Mouse (Mus musculus) kidney, adult 9 months (tissue): ENCODE data around the gene Sh3pxd2b.

Experiments
- DNase-seq: peaks from one replicate; pipeline ENCODE4 v3.0.0; 2022

The Sh3pxd2b gene

DNA sequence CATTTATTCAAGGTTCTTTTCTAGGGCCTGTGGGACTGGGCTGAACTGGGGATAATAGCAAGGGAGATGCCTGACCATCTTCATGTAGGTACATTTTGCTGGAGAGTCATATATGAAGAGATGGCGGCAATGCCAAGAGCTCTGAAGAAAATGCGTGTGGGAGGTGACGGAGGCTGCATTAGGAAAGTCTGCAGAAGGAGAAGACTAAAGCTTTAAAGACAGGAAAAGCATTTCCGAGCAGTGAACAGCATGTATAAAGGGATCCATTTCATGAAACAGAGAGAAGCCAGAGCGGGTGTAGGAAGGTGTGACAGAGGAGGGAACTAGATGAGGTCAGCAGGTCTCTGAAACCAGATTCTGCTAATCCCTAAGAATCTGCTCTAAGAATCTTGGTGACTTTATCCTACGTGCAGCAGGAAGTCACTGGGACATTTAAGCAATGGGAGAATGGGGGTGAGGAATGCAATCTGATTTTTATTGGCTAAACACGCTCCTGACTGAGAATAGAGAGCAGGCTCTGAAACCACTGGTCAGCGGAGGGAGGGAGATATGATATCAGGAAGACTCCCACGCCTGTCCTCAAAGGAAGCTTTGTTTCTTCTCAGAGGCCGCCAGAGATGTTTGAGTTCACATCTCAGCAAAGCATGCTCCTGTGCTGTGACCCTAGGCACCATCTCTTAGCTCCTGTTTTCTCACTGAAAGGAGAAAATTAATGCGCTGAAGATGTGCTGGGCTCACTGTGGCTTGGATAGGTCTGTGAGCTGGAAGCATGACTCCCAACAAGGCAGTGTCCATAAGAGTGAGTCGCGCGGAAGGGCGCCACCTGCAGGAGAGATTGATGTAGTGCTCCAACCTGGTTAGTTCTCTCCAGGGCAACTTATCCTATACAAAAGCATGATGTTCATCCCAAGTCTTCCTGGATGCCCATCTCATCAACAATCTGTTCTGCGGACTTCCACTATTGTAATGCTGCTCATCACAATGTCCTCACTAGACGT, 6.8 kb upstream of the Sh3pxd2b start:
- DNase-seq, result peak; percentile 37

DNA sequence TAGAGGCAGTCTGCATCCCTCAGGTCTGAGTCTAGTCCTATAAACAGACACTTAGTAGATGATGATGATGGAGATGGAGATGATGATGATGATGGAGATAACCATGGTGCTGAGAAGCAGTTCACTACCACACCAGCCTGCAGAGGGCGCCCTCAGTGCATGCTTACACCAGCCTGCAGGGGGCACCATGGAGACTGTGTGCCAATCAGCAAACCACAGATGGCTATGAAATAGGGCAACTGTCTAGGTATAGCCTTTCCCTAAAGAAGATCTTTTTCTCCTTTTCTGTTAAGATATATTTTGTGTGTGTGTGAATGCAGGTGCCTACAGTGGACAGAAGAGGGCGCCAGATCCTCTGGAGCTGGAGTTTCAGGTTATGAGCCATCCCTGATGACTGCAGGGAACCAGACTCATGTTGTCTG, 4.8 kb upstream of the Sh3pxd2b start:
- DNase-seq, result peak; percentile 37

GRCm38 (mm10) chr11:32343350-32343749, 4.3 kb upstream of the Sh3pxd2b start:
- DNase-seq, result no peak

- no peak for DNase-seq
Observed at GRCm38 (mm10) chr11:32345504-32346297, 1.9 kb upstream of the Sh3pxd2b start.

- no peak for DNase-seq
Observed at GRCm38 (mm10) chr11:32347264-32347606, 385 bp upstream of the Sh3pxd2b start.

DNA sequence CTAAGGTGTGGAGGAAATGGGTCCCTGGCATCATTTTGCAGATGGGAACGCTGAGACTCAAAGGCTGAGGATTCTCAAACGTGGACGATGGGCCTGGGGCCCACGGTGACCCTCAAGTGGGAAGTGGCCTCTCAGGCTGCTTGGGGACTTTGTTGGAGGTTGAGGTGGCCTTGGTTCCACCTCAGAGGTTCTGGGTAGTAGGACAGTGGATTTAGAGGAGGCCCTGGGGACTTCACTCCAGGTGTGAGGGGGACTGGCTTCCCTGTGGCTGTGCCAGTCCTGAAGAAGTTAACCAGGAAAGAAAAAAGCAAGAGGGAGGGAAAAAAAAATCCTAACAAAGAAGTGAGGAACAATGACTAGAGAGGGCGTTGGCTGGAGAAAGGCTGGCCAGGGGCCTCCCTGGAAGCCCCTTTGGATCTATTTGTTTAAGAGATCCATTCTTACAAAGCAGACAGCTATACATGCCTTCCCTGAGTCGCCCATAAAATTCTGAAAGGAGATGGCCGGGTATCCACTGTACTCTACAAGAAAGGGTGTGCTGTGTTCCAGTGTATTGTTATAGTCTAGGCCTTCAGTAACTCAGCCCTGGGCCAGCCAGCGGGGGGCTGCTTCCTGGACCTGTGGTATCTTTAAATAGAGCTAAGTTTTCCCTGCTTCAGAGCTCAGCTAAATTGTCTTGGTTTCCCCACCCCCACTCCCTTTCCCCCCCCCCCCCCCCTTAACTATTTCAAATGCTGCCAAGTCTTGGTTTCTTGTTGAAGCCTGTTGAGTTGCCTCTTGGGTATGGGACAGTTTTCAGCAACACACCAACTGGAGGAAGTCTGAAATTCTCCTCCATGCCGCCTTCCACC, 1.0 kb downstream of the Sh3pxd2b start:
- no peak for DNase-seq

GRCm38 (mm10) chr11:32349284-32349953, 1.8 kb downstream of the Sh3pxd2b start:
- no peak for DNase-seq

DNA sequence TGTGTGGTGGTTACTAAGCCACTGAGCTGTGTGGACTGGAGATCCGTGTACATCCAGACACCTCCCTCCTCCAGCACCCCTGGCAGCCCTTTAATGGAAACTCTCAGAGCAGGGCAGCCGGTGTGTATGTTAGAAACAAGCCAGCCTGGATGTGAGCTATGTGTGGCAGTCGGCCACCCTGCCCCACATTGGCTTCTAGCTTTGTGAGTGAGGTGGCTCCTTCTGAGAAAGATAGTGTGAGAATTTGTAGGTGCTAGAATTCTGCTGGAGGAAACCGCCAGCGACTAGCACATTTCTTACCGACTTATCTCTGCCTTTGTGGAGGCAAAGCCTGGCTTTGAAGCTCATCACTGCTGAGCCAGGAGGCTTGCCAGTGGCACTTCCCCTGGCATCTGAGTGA, 5.3 kb downstream of the Sh3pxd2b start:
- no peak for DNase-seq

GRCm38 (mm10) chr11:32355377-32355776, 7.8 kb downstream of the Sh3pxd2b start:
- no peak for DNase-seq

DNA sequence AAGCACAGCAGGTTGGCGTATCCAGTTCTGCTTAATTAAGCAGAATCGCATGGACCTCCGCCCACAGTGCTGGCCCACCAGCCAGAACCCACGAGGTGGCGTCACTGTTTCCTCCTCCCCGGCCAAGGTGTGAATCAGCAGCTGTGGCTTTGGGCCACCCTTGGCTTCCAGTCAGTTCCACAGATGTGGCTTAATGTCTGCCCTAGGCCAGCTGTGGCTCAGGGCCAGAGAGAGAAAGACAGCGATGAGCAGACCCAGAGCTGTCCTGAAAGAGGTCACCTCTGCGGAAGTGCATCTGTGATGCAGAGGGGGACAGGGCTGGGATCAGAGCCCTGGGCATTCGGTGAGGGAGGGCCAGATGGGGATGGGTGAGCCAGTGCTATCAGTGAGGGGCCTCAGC, 10.1 kb downstream of the Sh3pxd2b start:
- no peak for DNase-seq

GRCm38 (mm10) chr11:32358399-32358798, 10.8 kb downstream of the Sh3pxd2b start:
- no peak for DNase-seq

GRCm38 (mm10) chr11:32359566-32359965, 11.9 kb downstream of the Sh3pxd2b start:
- no peak for DNase-seq

GRCm38 (mm10) chr11:32361774-32362173, 14.2 kb downstream of the Sh3pxd2b start:
- no peak for DNase-seq

DNA sequence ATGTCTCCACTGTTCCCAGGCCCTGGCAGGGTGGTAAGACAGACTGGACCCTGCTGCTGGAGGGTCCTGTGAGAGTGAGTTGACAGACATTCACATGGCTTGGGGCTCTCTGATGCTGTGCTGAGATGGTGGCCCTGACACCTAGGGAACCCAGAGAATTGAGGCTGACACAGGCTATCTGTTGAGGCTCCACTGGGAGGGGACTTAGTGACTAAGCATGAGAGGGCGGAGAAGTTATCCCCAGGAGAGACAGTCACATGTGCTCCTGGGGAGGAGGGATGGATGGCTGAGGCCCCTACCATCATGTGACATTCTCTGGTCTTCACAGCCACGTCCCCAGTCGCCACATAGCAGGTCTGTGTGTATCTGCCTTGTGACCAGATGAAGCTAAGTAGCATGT, 15.6 kb downstream of the Sh3pxd2b start:
- no peak for DNase-seq

- no peak for DNase-seq
Observed at GRCm38 (mm10) chr11:32363610-32364220, 16.1 kb downstream of the Sh3pxd2b start.

DNA sequence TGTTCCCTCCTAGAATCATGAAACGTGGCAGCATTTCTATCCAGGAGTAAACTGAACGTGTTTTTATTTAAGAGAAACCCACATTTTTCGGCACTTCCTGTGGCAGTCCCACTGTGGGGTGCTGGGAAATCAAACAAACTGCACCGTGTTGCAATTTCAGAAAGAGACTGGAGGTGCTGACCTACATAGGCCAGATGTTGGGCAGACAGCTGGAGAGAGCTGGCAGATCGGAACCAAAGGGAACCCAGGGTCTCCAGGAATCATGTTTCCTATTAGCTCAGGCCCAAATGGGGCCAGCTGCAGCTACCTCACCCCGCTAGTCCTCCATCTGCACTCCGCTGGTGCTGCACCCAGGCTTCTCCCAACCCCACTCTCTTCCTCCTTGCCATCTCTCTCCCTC, 16.8 kb downstream of the Sh3pxd2b start:
- DNase-seq, result no peak

DNA sequence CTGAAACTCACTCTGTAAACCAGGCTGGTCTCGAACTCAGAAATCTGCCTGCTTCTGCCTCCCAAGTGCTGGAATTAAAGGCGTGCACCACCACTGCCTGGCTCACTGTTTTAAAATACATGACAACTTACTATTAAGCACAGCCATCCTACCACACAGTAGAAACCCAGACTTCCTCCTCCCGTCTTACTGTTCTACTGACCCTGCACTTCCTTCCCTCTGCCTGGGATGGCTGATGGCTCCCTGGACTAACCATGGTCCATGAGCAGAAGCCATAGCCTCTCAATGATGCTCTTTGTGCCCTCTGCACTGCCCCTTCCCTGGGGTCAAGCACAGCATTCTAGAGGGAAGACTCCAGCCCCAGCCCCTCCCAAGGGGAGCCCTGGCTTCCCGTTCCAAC, 17.9 kb downstream of the Sh3pxd2b start:
- no peak for DNase-seq

DNA sequence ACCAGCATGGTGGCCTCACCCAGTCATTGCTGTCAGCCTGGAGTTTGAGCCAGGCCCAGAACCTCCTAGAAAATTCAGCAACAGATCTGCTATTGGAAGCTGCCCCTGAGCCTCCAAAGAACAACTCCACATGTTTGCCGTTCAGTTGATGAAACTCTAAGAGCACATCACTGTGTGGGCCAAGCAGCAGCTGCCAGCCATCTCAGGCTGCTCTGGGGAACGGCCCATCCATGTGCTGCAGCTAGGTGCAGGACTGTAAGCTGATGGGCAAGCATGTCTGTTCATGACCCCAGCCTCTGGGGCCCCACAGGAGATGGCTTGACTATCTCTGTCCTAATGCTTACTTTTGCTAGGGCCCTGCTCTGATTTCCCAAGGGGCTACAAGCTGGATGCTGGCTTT, 19.4 kb downstream of the Sh3pxd2b start:
- DNase-seq, result no peak

DNA sequence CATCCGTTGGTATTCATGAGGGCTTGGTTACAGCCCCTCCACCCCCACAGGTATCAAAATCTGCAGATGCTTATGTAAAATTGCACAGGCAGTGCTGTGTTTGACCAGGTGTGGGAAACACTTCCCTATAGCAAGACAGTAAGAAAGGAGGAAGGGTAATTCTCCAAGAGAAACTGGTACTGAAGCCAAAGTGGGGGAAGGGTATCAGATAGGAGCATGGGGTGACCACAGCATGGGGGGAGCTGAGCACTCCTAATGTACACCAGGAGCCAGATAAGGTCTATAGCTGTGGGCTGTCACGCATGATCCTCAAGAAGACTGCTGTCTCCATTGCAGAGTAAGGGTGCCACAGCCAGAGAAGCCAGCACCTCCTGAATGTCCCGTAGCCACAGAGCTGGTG, 21.4 kb downstream of the Sh3pxd2b start:
- no peak for DNase-seq

DNA sequence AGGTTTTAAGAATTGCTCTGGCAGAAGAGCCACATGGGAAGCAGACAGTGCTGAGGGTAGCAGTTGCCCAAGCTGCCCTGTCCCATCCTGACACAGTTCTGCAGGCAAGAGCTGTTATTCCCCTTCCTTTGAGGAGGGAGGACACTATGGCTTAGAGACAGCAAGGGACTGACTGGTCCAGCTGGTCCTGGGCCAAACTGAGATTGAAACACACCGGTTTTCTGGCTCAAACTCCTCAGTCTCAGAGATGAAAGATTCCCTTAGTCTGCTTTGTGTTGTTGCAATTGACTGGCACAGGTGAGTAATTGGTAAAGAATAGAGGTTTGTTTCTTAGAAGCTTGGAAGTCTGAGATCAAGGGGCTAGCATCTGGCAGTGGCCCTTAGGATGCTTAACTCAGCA, 23.3 kb downstream of the Sh3pxd2b start:
- DNase-seq, result no peak

GRCm38 (mm10) chr11:32373266-32374026, 25.8 kb downstream of the Sh3pxd2b start:
- no peak for DNase-seq
